Mouse (Mus musculus): ENCODE data around the gene March4. TPM values are rescaled to one million over a fixed set of nuclear protein-coding genes. Genes with fewer than 3 reads are reported as not detected.

The March4 gene
- polyA plus RNA-seq, 1 experiment = 0.01 TPM

GRCm38 (mm10) chr1:72462516-72462915 is 74.2 kb downstream of the March4 start:
- Histone ChIP-seq H3K27me3 (ENCODE audit: control insufficient read depth, insufficient read depth, insufficient read length) (no peaks in the 10 kb centered on the region), H3K36me3 (ENCODE audit: control insufficient read depth, insufficient read depth) (no peaks in the 10 kb centered on the region), H3K4me2 (ENCODE audit: low read depth) (no peak overlapping the region), H3ac (ENCODE audit: control insufficient read depth, insufficient read length) (no peak overlapping the region), H3K4me3 (no peak overlapping the region), H3K79me2 (ENCODE audit: control insufficient read depth, insufficient read depth) (no peaks in the 10 kb centered on the region)
- TF ChIP-seq TCF12 (IDR thresholded peaks at IDR 0.05; ENCODE audit: insufficient read depth, poor library complexity, severe bottlenecking) = no peak
- TF ChIP-seq CEBPB (IDR thresholded peaks at IDR 0.05; ENCODE audit: insufficient read depth, poor library complexity, severe bottlenecking) = no peak
- TF ChIP-seq MYOG (IDR thresholded peaks at IDR 0.05; ENCODE audit: control insufficient read depth in 1 of 3, insufficient read depth in 1 of 3, insufficient read length in 2 of 3, low read depth in 2 of 3) = no peak
- no peak for TF ChIP-seq MAX (IDR thresholded peaks at IDR 0.05; ENCODE audit: low read depth)
- TF ChIP-seq SRF (IDR thresholded peaks at IDR 0.05; ENCODE audit: control insufficient read depth, insufficient read length, low read depth) = no peak

GRCm38 (mm10) chr1:72457652-72458051 is 79.1 kb downstream of the March4 start:
- no peak for TF ChIP-seq REST (IDR thresholded peaks at IDR 0.05; ENCODE audit: insufficient read depth, insufficient read length)
- no peak for TF ChIP-seq MYOD1 (IDR thresholded peaks at IDR 0.05; ENCODE audit: control insufficient read depth in 1 of 3, insufficient read length in 2 of 3, low read depth in 2 of 3)
- TF ChIP-seq MAX (IDR thresholded peaks at IDR 0.05; ENCODE audit: low read depth) = no peak
- TF ChIP-seq POLR2AphosphoS2 (IDR thresholded peaks at IDR 0.05; ENCODE audit: insufficient read length, low read depth) = no peak
- TF ChIP-seq MYOG (IDR thresholded peaks at IDR 0.05; ENCODE audit: control insufficient read depth in 1 of 3, insufficient read depth in 1 of 3, insufficient read length in 2 of 3, low read depth in 2 of 3) = no peak
- TF ChIP-seq CEBPB (IDR thresholded peaks at IDR 0.05; ENCODE audit: insufficient read depth, poor library complexity, severe bottlenecking) = no peak
- TF ChIP-seq E2F4 (IDR thresholded peaks at IDR 0.05; ENCODE audit: insufficient read depth) = no peak
- no peak for TF ChIP-seq TCF12 (IDR thresholded peaks at IDR 0.05; ENCODE audit: insufficient read depth, poor library complexity, severe bottlenecking)
- no peak for TF ChIP-seq USF1 (IDR thresholded peaks at IDR 0.05; ENCODE audit: low read depth)
- no peak for TF ChIP-seq POLR2A (IDR thresholded peaks at IDR 0.05; ENCODE audit: insufficient read length, low read depth)
- no peak for TF ChIP-seq TCF3 (IDR thresholded peaks at IDR 0.05; ENCODE audit: insufficient read length, low read depth)
- TF ChIP-seq SRF (IDR thresholded peaks at IDR 0.05; ENCODE audit: control insufficient read depth, insufficient read length, low read depth) = no peak
- Histone ChIP-seq H3K79me2 (ENCODE audit: control insufficient read depth, insufficient read depth) (no peaks in the 10 kb centered on the region), H3K27me3 (ENCODE audit: control insufficient read depth, insufficient read depth, insufficient read length) (no peaks in the 10 kb centered on the region), H3K4me3 (no peak overlapping the region), H3ac (ENCODE audit: control insufficient read depth, insufficient read length) (no peak overlapping the region), H3K4me2 (ENCODE audit: low read depth) (no peak overlapping the region), H3K36me3 (ENCODE audit: control insufficient read depth, insufficient read depth) (no peaks in the 10 kb centered on the region)

GRCm38 (mm10) chr1:72455923-72456322 is 80.8 kb downstream of the March4 start:
- no peak overlapping the region for H3K4me2 ChIP-seq (ENCODE audit: low read depth)
- TF ChIP-seq REST (IDR thresholded peaks at IDR 0.05; ENCODE audit: insufficient read depth, insufficient read length) (no peak), TCF12 (IDR thresholded peaks at IDR 0.05; ENCODE audit: insufficient read depth, poor library complexity, severe bottlenecking) (no peak), TCF3 (IDR thresholded peaks at IDR 0.05; ENCODE audit: insufficient read length, low read depth) (no peak), MYOD1 (IDR thresholded peaks at IDR 0.05; ENCODE audit: control insufficient read depth in 1 of 3, insufficient read length in 2 of 3, low read depth in 2 of 3) (no peak), SRF (IDR thresholded peaks at IDR 0.05; ENCODE audit: control insufficient read depth, insufficient read length, low read depth) (no peak), POLR2AphosphoS2 (IDR thresholded peaks at IDR 0.05; ENCODE audit: insufficient read length, low read depth) (no peak), MAX (IDR thresholded peaks at IDR 0.05; ENCODE audit: low read depth) (no peak), E2F4 (IDR thresholded peaks at IDR 0.05; ENCODE audit: insufficient read depth) (no peak), CEBPB (IDR thresholded peaks at IDR 0.05; ENCODE audit: insufficient read depth, poor library complexity, severe bottlenecking) (no peak), USF1 (IDR thresholded peaks at IDR 0.05; ENCODE audit: low read depth) (no peak)
- H3K4me3 ChIP-seq = no peak overlapping the region
- no peaks in the 10 kb centered on the region for H3K27me3 ChIP-seq (ENCODE audit: control insufficient read depth, insufficient read depth, insufficient read length)
- H3ac ChIP-seq (ENCODE audit: control insufficient read depth, insufficient read length) = no peak overlapping the region
- H3K36me3 ChIP-seq (ENCODE audit: control insufficient read depth, insufficient read depth) = no peaks in the 10 kb centered on the region
- no peaks in the 10 kb centered on the region for H3K79me2 ChIP-seq (ENCODE audit: control insufficient read depth, insufficient read depth)

- Histone ChIP-seq H3K4me3 (no peak overlapping the region), H3K36me3 (ENCODE audit: control insufficient read depth, insufficient read depth) (no peaks in the 10 kb centered on the region), H3K27me3 (ENCODE audit: control insufficient read depth, insufficient read depth, insufficient read length) (no peaks in the 10 kb centered on the region), H3ac (ENCODE audit: control insufficient read depth, insufficient read length) (no peak overlapping the region), H3K4me2 (ENCODE audit: low read depth) (no peak overlapping the region), H3K79me2 (ENCODE audit: control insufficient read depth, insufficient read depth) (no peaks in the 10 kb centered on the region)
- no peak for TF ChIP-seq MYOD1 (IDR thresholded peaks at IDR 0.05; ENCODE audit: control insufficient read depth in 1 of 3, insufficient read length in 2 of 3, low read depth in 2 of 3)
- no peak for TF ChIP-seq POLR2A (IDR thresholded peaks at IDR 0.05; ENCODE audit: insufficient read length, low read depth)
- TF ChIP-seq TCF12 (IDR thresholded peaks at IDR 0.05; ENCODE audit: insufficient read depth, poor library complexity, severe bottlenecking) = no peak
- no peak for TF ChIP-seq TCF3 (IDR thresholded peaks at IDR 0.05; ENCODE audit: insufficient read length, low read depth)
- no peak for TF ChIP-seq REST (IDR thresholded peaks at IDR 0.05; ENCODE audit: insufficient read depth, insufficient read length)
These were observed 82.0 kb downstream of the March4 start for GRCm38 (mm10) chr1:72454733-72455201.

GRCm38 (mm10) chr1:72452839-72453238 is 83.9 kb downstream of the March4 start:
- no peaks in the 10 kb centered on the region for H3K79me2 ChIP-seq (ENCODE audit: control insufficient read depth, insufficient read depth)
- H3ac ChIP-seq (ENCODE audit: control insufficient read depth, insufficient read length) = no peak overlapping the region
- no peak overlapping the region for H3K4me2 ChIP-seq (ENCODE audit: low read depth)
- TF ChIP-seq POLR2A (IDR thresholded peaks at IDR 0.05; ENCODE audit: insufficient read length, low read depth) (no peak), E2F4 (IDR thresholded peaks at IDR 0.05; ENCODE audit: insufficient read depth) (no peak), SRF (IDR thresholded peaks at IDR 0.05; ENCODE audit: control insufficient read depth, insufficient read length, low read depth) (no peak), MYOG (IDR thresholded peaks at IDR 0.05; ENCODE audit: control insufficient read depth in 1 of 3, insufficient read depth in 1 of 3, insufficient read length in 2 of 3, low read depth in 2 of 3) (no peak), CEBPB (IDR thresholded peaks at IDR 0.05; ENCODE audit: insufficient read depth, poor library complexity, severe bottlenecking) (no peak), USF1 (IDR thresholded peaks at IDR 0.05; ENCODE audit: low read depth) (no peak), TCF3 (IDR thresholded peaks at IDR 0.05; ENCODE audit: insufficient read length, low read depth) (no peak), POLR2AphosphoS2 (IDR thresholded peaks at IDR 0.05; ENCODE audit: insufficient read length, low read depth) (no peak), REST (IDR thresholded peaks at IDR 0.05; ENCODE audit: insufficient read depth, insufficient read length) (no peak), MYOD1 (IDR thresholded peaks at IDR 0.05; ENCODE audit: control insufficient read depth in 1 of 3, insufficient read length in 2 of 3, low read depth in 2 of 3) (no peak), TCF12 (IDR thresholded peaks at IDR 0.05; ENCODE audit: insufficient read depth, poor library complexity, severe bottlenecking) (no peak)
- no peak overlapping the region for H3K4me3 ChIP-seq
- no peaks in the 10 kb centered on the region for H3K27me3 ChIP-seq (ENCODE audit: control insufficient read depth, insufficient read depth, insufficient read length)
- no peaks in the 10 kb centered on the region for H3K36me3 ChIP-seq (ENCODE audit: control insufficient read depth, insufficient read depth)

Data from myocyte (in vitro differentiated cells).